Mouse (Mus musculus) lung, postnatal 0 days (tissue): ENCODE data around the gene Efl1. TPM values are rescaled to one million over a fixed set of nuclear protein-coding genes. Genes with fewer than 3 reads are reported as not detected.

Experiments
- ATAC-seq: fragments of 200-750 bp; cut with Nextera tagmentation; 2 replicates; pipeline ENCODE4 v1.8.0; 2017; ENCODE audit warnings: moderate library complexity
- DNase-seq: peaks from one replicate; pipeline ENCODE4 v3.0.0-alpha.2; 2016; ENCODE audit warnings: low spot score
- H3K27ac ChIP-seq: fragments of 300-500 bp; sonication (generic); 2 replicates; pipeline ENCODE4 v1.5.1; 2014; ENCODE audit warnings: antibody characterized with exemption, mild to moderate bottlenecking, low read length, mixed read lengths
- H3K27me3 ChIP-seq: fragments of 300-500 bp; sonication (generic); replicated peaks from 2 replicates; pipeline ENCODE4 v1.6.1; 2014; ENCODE audit warnings: low read length, mixed read lengths; ENCODE audit not compliant: insufficient read depth
- H3K36me3 ChIP-seq: fragments of 300-500 bp; sonication (generic); 2 replicates; pipeline ENCODE4 v1.6.1; 2014; ENCODE audit warnings: low read length, mixed read lengths; ENCODE audit not compliant: insufficient read depth
- H3K4me1 ChIP-seq: fragments of 300-500 bp; sonication (generic); 2 replicates; pipeline ENCODE4 v1.6.1; 2014; ENCODE audit warnings: antibody characterized with exemption, low read depth, low read length, mixed read lengths; ENCODE audit not compliant: insufficient read depth
- H3K4me2 ChIP-seq: fragments of 300-500 bp; sonication (generic); replicated peaks from 2 replicates; pipeline ENCODE4 v1.6.1; 2014; ENCODE audit warnings: low read depth, mild to moderate bottlenecking, low read length, moderate library complexity, mixed read lengths
- H3K4me3 ChIP-seq: fragments of 300-500 bp; sonication (generic); 2 replicates; pipeline ENCODE4 v1.5.1; 2014; ENCODE audit warnings: low read depth, low read length
- H3K9ac ChIP-seq: fragments of 300-500 bp; sonication (generic); replicated peaks from 2 replicates; pipeline ENCODE4 v1.6.1; 2014; ENCODE audit warnings: low read depth, mild to moderate bottlenecking
- H3K9me3 ChIP-seq: fragments of 300-500 bp; sonication (generic); 2 replicates; pipeline ENCODE4 v1.6.1; 2016; ENCODE audit warnings: low read length, mixed read lengths
- CTCF ChIP-seq: IDR thresholded peaks from 2 replicates; pipeline ENCODE4 v1.5.1; 2016; ENCODE audit warnings: antibody characterized with exemption, mild to moderate bottlenecking
- EP300 ChIP-seq: IDR thresholded peaks from 2 replicates; pipeline ENCODE4 v1.6.1; 2016; ENCODE audit warnings: antibody characterized with exemption, mild to moderate bottlenecking, control low read depth
- WGBS: fragments of 180-500 bp; shearing (Covaris S2); extraction: QIAGEN DNeasy Blood & Tissue Kit; methylation state at CpG from one replicate; pipeline ENCODE4 v1.1.7; 2014; 5-methylcytosine and 5-hydroxymethylcytosine counted together
- polyA plus RNA-seq: library from polyadenylated mRNA; unstranded; fragments of >200 nt; fragmentation: Nextera tagmentation; extraction: Ambion mirVana; gene quantifications from 2 replicates; pipeline ENCODE4 v1.2.1, GENCODE M21; 2015

Efl1 gene
- polyA plus RNA-seq, 1 experiment from 2014 or later, result 13.9 TPM

DNA sequence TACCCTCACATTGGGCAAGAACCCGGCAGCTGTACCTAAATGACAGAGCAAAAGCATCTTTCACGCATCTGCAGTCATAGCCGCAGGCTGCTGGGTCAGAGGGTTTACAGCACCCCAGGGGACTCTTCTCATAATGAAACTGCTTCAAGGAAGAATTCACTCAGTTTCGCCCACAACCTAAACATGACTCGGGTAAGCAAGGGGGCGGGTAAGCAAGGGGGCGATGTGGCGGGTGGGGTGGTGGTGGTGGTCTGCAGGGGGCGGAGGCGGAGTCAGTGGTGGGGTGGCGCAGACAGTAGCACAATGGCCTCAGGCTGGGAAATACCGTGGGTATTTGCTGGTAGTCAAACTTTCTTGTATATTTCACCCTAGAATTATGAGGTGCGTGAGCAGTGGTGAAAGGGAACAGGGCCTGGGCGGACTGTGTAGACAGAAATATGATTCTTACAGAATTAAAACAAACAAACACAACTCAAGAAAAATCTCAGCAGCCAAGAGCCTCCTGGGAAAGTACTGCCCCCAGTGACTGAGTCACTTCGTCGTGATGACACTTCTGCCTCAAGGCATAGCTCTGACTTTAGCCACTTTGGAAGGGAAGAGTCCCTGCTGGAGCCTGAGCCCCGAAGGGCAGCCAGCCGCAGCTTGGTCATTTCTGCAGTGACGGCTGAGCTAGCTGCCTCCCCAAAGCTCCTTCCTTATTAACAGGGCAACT, 162.9 kb downstream of the Efl1 start:
- peak; percentile 76 for DNase-seq
- ATAC-seq, result peak; percentile 74

DNA sequence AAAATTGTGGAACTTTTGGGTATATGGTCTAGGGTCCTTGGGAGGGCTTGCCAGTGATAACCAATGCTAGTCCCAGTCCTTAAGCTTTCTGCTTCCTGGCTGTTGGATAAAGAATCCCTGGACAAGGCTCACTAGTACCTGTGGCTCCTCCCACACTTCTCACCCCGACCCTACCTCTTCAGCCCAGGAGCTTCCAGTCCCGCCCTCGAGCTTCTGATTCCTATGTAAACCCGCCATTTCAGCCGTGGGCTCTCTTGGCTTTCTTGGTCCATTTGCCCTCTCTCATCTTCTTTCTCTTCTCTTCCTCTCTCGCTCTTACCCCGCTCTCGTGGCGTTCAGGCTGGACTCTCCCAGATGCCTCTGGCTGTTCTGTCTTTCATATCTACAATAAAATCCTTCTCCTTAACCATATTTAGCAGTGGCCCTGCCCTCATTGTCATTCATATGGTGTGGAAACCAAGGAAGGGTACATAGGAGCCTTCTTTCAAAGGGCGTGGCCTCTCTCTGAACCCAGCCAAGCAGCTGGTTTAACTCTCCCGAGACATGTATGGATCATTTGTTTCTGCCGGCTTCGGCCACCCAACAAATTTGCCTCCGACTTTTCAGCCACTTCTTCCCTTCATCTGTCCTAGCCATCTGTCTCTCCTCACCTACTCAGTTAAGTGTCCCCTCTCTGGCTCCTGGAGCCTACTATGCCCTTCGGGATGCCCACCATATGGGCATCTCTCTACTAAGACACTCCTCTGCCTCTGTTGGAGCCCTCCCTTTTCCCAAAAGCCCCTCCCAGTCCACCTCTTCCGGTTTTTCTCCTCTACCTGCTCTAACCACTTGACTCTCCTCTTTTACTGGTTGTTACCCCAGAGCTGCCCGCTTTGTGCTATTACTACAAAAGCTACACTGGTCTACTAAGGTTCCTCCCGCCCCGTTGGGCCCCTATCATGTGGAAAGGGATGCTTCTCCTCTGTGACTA, 164.1 kb downstream of the Efl1 start:
- Histone ChIP-seq H3K27me3 (no peaks in the 10 kb centered on the region), H3K9me3 (no peaks in the 10 kb centered on the region), H3K36me3 (no peaks in the 10 kb centered on the region), H3K9ac (no peak overlapping the region), H3K4me3 (no peak overlapping the region), H3K27ac (no peak overlapping the region), H3K4me2 (0 out of 2 replicates have a peak overlapping the region, but pooled peaks have one; percentile 11), H3K4me1 (no peaks in the 10 kb centered on the region)
- no peak for TF ChIP-seq EP300
- 61% methylated on average over 19 of the region's 19 CpGs for whole genome bisulfite sequencing
- ATAC-seq, result no peak
- peak; percentile 23 for DNase-seq

More for the DNA sequence above, 162.9 kb downstream of the Efl1 start:
- Histone ChIP-seq H3K9me3 (no peaks in the 10 kb centered on the region), H3K4me2 (peak overlapping the region; percentile 38; the same call in 1 of the 2 replicates), H3K4me3 (no peak overlapping the region), H3K27me3 (no peaks in the 10 kb centered on the region), H3K27ac (0 out of 2 replicates have a peak overlapping the region, but pooled peaks have one; percentile 47), H3K4me1 (no peaks in the 10 kb centered on the region), H3K36me3 (no peaks in the 10 kb centered on the region), H3K9ac (no peak overlapping the region)
- TF ChIP-seq EP300 (no peak), CTCF (peak; percentile 7; the same call in 1 of the 2 replicates)
- WGBS, result 28% methylated on average over 19 of the region's 19 CpGs

DNA sequence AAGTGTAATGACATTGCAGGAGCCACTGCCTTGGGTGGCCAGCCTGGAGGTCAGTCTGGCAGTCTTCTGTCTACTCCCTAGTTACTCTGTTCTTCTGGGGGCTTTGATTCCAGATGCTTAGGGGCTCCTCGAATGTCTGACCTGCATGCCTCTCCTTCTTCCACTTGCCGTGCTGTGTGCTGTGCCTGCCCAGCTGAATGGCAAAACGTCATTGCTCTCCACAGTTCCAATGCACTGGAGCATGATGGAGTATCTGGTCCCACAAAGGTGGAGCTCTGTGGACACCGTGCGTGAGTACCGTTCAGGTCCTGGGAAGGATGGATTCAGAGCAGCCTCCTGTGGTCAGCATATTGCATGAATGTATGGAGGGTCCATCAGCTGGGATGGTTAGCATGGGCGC, 171.1 kb downstream of the Efl1 start:
- Histone ChIP-seq H3K36me3 (no peaks in the 10 kb centered on the region), H3K9me3 (no peaks in the 10 kb centered on the region), H3K4me1 (no peaks in the 10 kb centered on the region), H3K9ac (no peak overlapping the region), H3K4me3 (no peak overlapping the region), H3K4me2 (no peak overlapping the region), H3K27ac (no peak overlapping the region), H3K27me3 (no peaks in the 10 kb centered on the region)
- TF ChIP-seq CTCF, result no peak
- TF ChIP-seq EP300, result no peak
- ATAC-seq (no peak), DNase-seq (no peak)
- 94% methylated on average over 7 of the region's 7 CpGs for WGBS

DNA sequence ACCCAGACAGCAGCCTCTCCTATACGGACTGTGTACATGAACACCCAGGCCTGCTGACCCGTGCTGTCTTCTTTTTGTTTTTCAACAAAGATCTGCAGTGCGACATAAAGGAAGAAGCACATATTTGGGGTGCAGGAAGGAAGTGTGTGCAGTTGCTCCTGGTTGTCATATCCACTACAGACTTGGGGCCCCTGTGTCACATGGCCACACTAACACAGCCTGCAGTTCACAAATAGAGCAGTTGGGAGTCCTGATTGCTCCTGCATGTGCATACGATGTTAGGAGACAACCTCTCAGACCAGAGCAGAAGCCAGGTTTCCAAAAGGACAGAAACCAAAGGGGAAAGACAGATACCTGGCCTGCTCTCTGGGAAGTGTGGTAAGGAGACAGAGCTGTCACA, 172.2 kb downstream of the Efl1 start:
- TF ChIP-seq CTCF (no peak), EP300 (no peak)
- ATAC-seq (no peak), DNase-seq (no peak)
- Histone ChIP-seq H3K9me3 (no peaks in the 10 kb centered on the region), H3K4me3 (no peak overlapping the region), H3K27me3 (no peaks in the 10 kb centered on the region), H3K36me3 (no peaks in the 10 kb centered on the region), H3K4me2 (no peak overlapping the region), H3K4me1 (no peaks in the 10 kb centered on the region), H3K27ac (no peak overlapping the region), H3K9ac (no peak overlapping the region)
- 44% methylated on average over 4 of the region's 4 CpGs for WGBS

DNA sequence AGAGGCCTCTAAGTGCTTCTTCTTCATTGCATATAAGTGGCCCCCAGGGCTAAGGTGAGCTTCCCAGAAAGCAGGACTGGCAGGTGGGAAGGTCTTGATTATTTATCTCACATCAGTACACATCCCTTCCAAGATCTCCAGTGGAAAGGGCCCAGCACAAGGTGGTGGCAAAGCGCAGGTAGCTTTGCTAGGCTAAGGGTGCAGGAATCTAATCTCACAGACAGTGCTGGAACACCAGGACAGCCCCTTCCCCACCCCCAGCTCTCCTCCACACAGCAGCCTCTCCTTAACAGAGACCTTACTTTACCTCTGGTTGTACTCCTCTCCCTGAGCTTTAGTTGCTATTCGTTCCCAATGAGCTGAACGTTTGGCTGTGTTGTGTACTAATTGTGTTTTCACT, 173.1 kb downstream of the Efl1 start:
- H3K36me3 ChIP-seq, result no peaks in the 10 kb centered on the region
- H3K9ac ChIP-seq, result no peak overlapping the region
- no peak overlapping the region for H3K4me2 ChIP-seq
- no peak for TF ChIP-seq EP300
- TF ChIP-seq CTCF, result no peak
- no peak for ATAC-seq
- no peaks in the 10 kb centered on the region for H3K9me3 ChIP-seq
- no peak for DNase-seq
- H3K27ac ChIP-seq, result no peak overlapping the region
- H3K4me1 ChIP-seq, result no peaks in the 10 kb centered on the region
- WGBS, result 79% methylated on average over 3 of the region's 3 CpGs
- no peaks in the 10 kb centered on the region for H3K27me3 ChIP-seq
- no peak overlapping the region for H3K4me3 ChIP-seq

DNA sequence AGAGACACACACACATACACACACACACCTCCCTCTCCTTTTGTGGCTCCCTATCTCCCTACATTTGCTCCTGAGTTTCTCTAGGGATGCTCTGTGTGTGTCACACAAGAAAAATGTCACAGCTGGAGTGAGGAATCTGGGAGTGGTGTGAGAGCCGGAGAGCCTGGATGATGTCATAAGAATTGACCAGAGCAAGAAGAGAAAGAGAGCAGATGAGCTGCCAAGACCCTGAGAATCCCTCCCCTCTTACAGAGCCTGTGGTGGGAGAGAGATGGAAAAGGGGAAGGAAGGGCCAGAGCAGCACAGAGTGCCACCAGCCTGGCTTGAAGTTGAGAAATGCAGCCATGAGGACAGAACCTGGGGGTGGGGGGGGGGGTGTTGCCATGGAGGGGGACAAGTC, 174.1 kb downstream of the Efl1 start:
- no peak overlapping the region for H3K9ac ChIP-seq
- H3K4me3 ChIP-seq, result no peak overlapping the region
- H3K36me3 ChIP-seq, result no peaks in the 10 kb centered on the region
- H3K27me3 ChIP-seq, result no peaks in the 10 kb centered on the region
- ATAC-seq (peak; percentile 77), DNase-seq (peak; percentile 50)
- H3K9me3 ChIP-seq, result no peaks in the 10 kb centered on the region
- 33% methylated on average over 1 of the region's 1 CpGs for WGBS
- H3K27ac ChIP-seq, result no peak overlapping the region
- H3K4me2 ChIP-seq, result no peak overlapping the region
- H3K4me1 ChIP-seq, result no peaks in the 10 kb centered on the region
- no peak for TF ChIP-seq EP300
- no peak for TF ChIP-seq CTCF

Other genes starting within 250 kb of the Efl1 start
- 15.1 and 17.3 TPM in 2 replicates for gene Saxo2, start 86 bp upstream of the Efl1 start, polyA plus RNA-seq
- 6.5 and 7.7 TPM in 2 replicates for gene Mex3b, start 218.7 kb downstream of the Efl1 start, polyA plus RNA-seq